Mouse (Mus musculus): Measurements from ENCODE around the gene Ptger2. TPM values are rescaled to one million over a fixed set of nuclear protein-coding genes. Genes with fewer than 3 reads are reported as not detected.

The Ptger2 gene
- polyA plus RNA-seq, 1 experiment from 2014 or later: 0.91 TPM

DNA sequence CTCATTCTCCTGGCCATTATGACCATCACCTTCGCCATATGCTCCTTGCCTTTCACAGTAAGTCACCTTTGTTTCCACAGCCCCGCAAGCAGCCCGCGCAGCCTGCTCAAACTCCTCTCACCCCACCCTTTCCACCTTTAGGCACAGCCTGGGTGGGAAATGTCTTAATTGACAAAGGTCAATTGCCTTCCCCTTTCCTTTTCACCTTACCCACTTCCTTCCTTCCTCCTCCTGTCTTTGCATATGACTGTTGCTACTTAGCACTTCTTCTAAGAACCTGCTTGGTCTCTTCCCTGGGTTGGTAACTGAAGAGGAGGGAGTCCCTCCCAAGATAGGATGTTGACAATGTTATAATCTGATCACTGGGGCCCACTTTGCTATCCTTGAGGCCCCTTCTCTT is 1.8 kb downstream of the Ptger2 start:
- H3K9me3 ChIP-seq (ENCODE audit: low read length): no peaks in the 10 kb centered on the region
- ATAC-seq (ENCODE audit: low FRiP score, low TSS enrichment): no peak
- peak overlapping the region; percentile 51; the same call in 1 of the 2 replicates for H3K9ac ChIP-seq (replicated peaks; ENCODE audit: low read length)
- H3K4me3 ChIP-seq (ENCODE audit: low read length): peak overlapping the region; percentile 52
- no peak overlapping the region for H3K27ac ChIP-seq (ENCODE audit: low read length)
- WGBS: 46% methylated on average over 4 of the region's 4 CpGs
- H3K36me3 ChIP-seq (ENCODE audit: insufficient read depth, low read length): no peaks in the 10 kb centered on the region
- H3K27me3 ChIP-seq (ENCODE audit: insufficient read depth, low read length): peaks cover 17% of the 10 kb centered on the region
- peaks cover 12% of the 10 kb centered on the region; the same call in 1 of the 2 replicates for H3K4me1 ChIP-seq (ENCODE audit: insufficient read depth, low read length)
- peak overlapping the region; percentile 86 for H3K4me2 ChIP-seq (replicated peaks; ENCODE audit: low read depth, low read length)

- Histone ChIP-seq H3K9me3 (ENCODE audit: low read length) (no peaks in the 10 kb centered on the region), H3K4me2 (replicated peaks; ENCODE audit: low read depth, low read length) (no peak overlapping the region), H3K27ac (ENCODE audit: low read length) (no peak overlapping the region), H3K4me1 (ENCODE audit: insufficient read depth, low read length) (peaks cover 3% of the 10 kb centered on the region; the same call in 1 of the 2 replicates), H3K36me3 (ENCODE audit: insufficient read depth, low read length) (no peaks in the 10 kb centered on the region), H3K9ac (replicated peaks; ENCODE audit: low read length) (no peak overlapping the region), H3K27me3 (ENCODE audit: insufficient read depth, low read length) (peaks cover 9% of the 10 kb centered on the region), H3K4me3 (ENCODE audit: low read length) (no peak overlapping the region)
- no peak for ATAC-seq (ENCODE audit: low FRiP score, low TSS enrichment)
Measured at GRCm38 (mm10) chr14:44994337-44994736, 6.3 kb downstream of the Ptger2 start.

GRCm38 (mm10) chr14:45000086-45000769 is 12.2 kb downstream of the Ptger2 start:
- Histone ChIP-seq H3K9me3 (ENCODE audit: low read length) (no peaks in the 10 kb centered on the region), H3K27me3 (ENCODE audit: insufficient read depth, low read length) (no peaks in the 10 kb centered on the region), H3K27ac (ENCODE audit: low read length) (no peak overlapping the region), H3K9ac (replicated peaks; ENCODE audit: low read length) (no peak overlapping the region), H3K4me1 (ENCODE audit: insufficient read depth, low read length) (no peaks in the 10 kb centered on the region), H3K36me3 (ENCODE audit: insufficient read depth, low read length) (no peaks in the 10 kb centered on the region), H3K4me3 (ENCODE audit: low read length) (no peak overlapping the region), H3K4me2 (replicated peaks; ENCODE audit: low read depth, low read length) (no peak overlapping the region)
- 92% methylated on average over 3 of the region's 3 CpGs for WGBS
- no peak for ATAC-seq (ENCODE audit: low FRiP score, low TSS enrichment)

- 87% methylated on average over 4 of the region's 4 CpGs for WGBS
- Histone ChIP-seq H3K27ac (ENCODE audit: low read length) (no peak overlapping the region), H3K27me3 (ENCODE audit: insufficient read depth, low read length) (no peaks in the 10 kb centered on the region), H3K4me2 (replicated peaks; ENCODE audit: low read depth, low read length) (no peak overlapping the region), H3K9me3 (ENCODE audit: low read length) (no peaks in the 10 kb centered on the region), H3K36me3 (ENCODE audit: insufficient read depth, low read length) (no peaks in the 10 kb centered on the region), H3K9ac (replicated peaks; ENCODE audit: low read length) (no peak overlapping the region), H3K4me1 (ENCODE audit: insufficient read depth, low read length) (no peaks in the 10 kb centered on the region), H3K4me3 (ENCODE audit: low read length) (no peak overlapping the region)
- ATAC-seq (ENCODE audit: low FRiP score, low TSS enrichment): no peak
Measured at GRCm38 (mm10) chr14:45005698-45006283, 17.8 kb downstream of the Ptger2 start.

- H3K9ac ChIP-seq (replicated peaks; ENCODE audit: low read length): no peak overlapping the region
- H3K4me1 ChIP-seq (ENCODE audit: insufficient read depth, low read length): no peaks in the 10 kb centered on the region
- H3K27me3 ChIP-seq (ENCODE audit: insufficient read depth, low read length): no peaks in the 10 kb centered on the region
- no peaks in the 10 kb centered on the region for H3K9me3 ChIP-seq (ENCODE audit: low read length)
- no peak overlapping the region for H3K27ac ChIP-seq (ENCODE audit: low read length)
- 78% methylated on average over 1 of the region's 1 CpGs for WGBS
- no peak for ATAC-seq (ENCODE audit: low FRiP score, low TSS enrichment)
- H3K4me3 ChIP-seq (ENCODE audit: low read length): no peak overlapping the region
- H3K36me3 ChIP-seq (ENCODE audit: insufficient read depth, low read length): no peaks in the 10 kb centered on the region
- no peak overlapping the region for H3K4me2 ChIP-seq (replicated peaks; ENCODE audit: low read depth, low read length)
Measured at GRCm38 (mm10) chr14:45009242-45009641, 21.2 kb downstream of the Ptger2 start.

- H3K27me3 ChIP-seq (ENCODE audit: insufficient read depth, low read length): no peaks in the 10 kb centered on the region
- H3K4me1 ChIP-seq (ENCODE audit: insufficient read depth, low read length): no peaks in the 10 kb centered on the region
- 88% methylated on average over 2 of the region's 2 CpGs for WGBS
- no peak overlapping the region for H3K4me3 ChIP-seq (ENCODE audit: low read length)
- H3K4me2 ChIP-seq (replicated peaks; ENCODE audit: low read depth, low read length): no peak overlapping the region
- H3K27ac ChIP-seq (ENCODE audit: low read length): no peak overlapping the region
- H3K36me3 ChIP-seq (ENCODE audit: insufficient read depth, low read length): no peaks in the 10 kb centered on the region
- no peak for ATAC-seq (ENCODE audit: low FRiP score, low TSS enrichment)
- H3K9ac ChIP-seq (replicated peaks; ENCODE audit: low read length): no peak overlapping the region
- no peaks in the 10 kb centered on the region for H3K9me3 ChIP-seq (ENCODE audit: low read length)
Measured at GRCm38 (mm10) chr14:45011260-45011659, 23.3 kb downstream of the Ptger2 start.

- Histone ChIP-seq H3K4me2 (replicated peaks; ENCODE audit: low read depth, low read length) (no peak overlapping the region), H3K9me3 (ENCODE audit: low read length) (no peaks in the 10 kb centered on the region), H3K27me3 (ENCODE audit: insufficient read depth, low read length) (no peaks in the 10 kb centered on the region), H3K4me1 (ENCODE audit: insufficient read depth, low read length) (no peaks in the 10 kb centered on the region), H3K27ac (ENCODE audit: low read length) (no peak overlapping the region), H3K36me3 (ENCODE audit: insufficient read depth, low read length) (no peaks in the 10 kb centered on the region), H3K9ac (replicated peaks; ENCODE audit: low read length) (no peak overlapping the region), H3K4me3 (ENCODE audit: low read length) (no peak overlapping the region)
- no peak for ATAC-seq (ENCODE audit: low FRiP score, low TSS enrichment)
- whole genome bisulfite sequencing: 94% methylated on average over 6 of the region's 6 CpGs
Measured at GRCm38 (mm10) chr14:45011671-45012070, 23.7 kb downstream of the Ptger2 start.

DNA sequence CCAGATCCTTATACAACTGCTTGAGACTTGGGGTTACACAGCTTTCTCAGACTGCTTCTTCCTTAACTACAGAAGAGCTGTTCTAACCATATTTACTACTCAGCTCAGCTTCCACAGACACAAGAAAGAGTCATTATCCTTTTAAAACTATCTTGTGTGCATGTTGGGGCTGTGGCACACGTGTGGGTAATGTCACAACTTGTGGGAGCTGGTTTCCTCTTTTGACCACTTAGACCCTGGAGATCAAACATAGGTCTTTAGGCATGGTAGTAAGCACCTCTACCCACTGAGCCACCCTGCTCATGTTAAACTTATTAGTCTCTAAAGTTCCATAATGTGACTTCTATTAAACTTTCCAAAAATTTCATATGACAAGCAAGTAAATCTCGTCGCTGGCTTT is 33.6 kb downstream of the Ptger2 start:
- H3K27me3 ChIP-seq (ENCODE audit: insufficient read depth, low read length): no peaks in the 10 kb centered on the region
- no peaks in the 10 kb centered on the region for H3K4me1 ChIP-seq (ENCODE audit: insufficient read depth, low read length)
- H3K4me2 ChIP-seq (replicated peaks; ENCODE audit: low read depth, low read length): no peak overlapping the region
- H3K9me3 ChIP-seq (ENCODE audit: low read length): no peaks in the 10 kb centered on the region
- no peak overlapping the region for H3K9ac ChIP-seq (replicated peaks; ENCODE audit: low read length)
- 79% methylated on average over 3 of the region's 3 CpGs for WGBS
- H3K36me3 ChIP-seq (ENCODE audit: insufficient read depth, low read length): no peaks in the 10 kb centered on the region
- H3K27ac ChIP-seq (ENCODE audit: low read length): no peak overlapping the region
- H3K4me3 ChIP-seq (ENCODE audit: low read length): no peak overlapping the region
- no peak for ATAC-seq (ENCODE audit: low FRiP score, low TSS enrichment)

- Histone ChIP-seq H3K4me3 (ENCODE audit: low read length) (no peak overlapping the region), H3K36me3 (ENCODE audit: insufficient read depth, low read length) (no peaks in the 10 kb centered on the region), H3K9ac (replicated peaks; ENCODE audit: low read length) (no peak overlapping the region), H3K4me2 (replicated peaks; ENCODE audit: low read depth, low read length) (no peak overlapping the region), H3K27me3 (ENCODE audit: insufficient read depth, low read length) (no peaks in the 10 kb centered on the region), H3K27ac (ENCODE audit: low read length) (no peak overlapping the region), H3K9me3 (ENCODE audit: low read length) (no peaks in the 10 kb centered on the region), H3K4me1 (ENCODE audit: insufficient read depth, low read length) (no peaks in the 10 kb centered on the region)
- 90% methylated on average over 3 of the region's 3 CpGs for WGBS
- no peak for ATAC-seq (ENCODE audit: low FRiP score, low TSS enrichment)
Measured at GRCm38 (mm10) chr14:45034293-45034692, 46.3 kb downstream of the Ptger2 start.

- no peaks in the 10 kb centered on the region for H3K27me3 ChIP-seq (ENCODE audit: insufficient read depth, low read length)
- no peaks in the 10 kb centered on the region for H3K4me1 ChIP-seq (ENCODE audit: insufficient read depth, low read length)
- 93% methylated on average over 1 of the region's 1 CpGs for WGBS
- no peak overlapping the region for H3K4me3 ChIP-seq (ENCODE audit: low read length)
- no peak overlapping the region for H3K27ac ChIP-seq (ENCODE audit: low read length)
- H3K4me2 ChIP-seq (replicated peaks; ENCODE audit: low read depth, low read length): no peak overlapping the region
- H3K9ac ChIP-seq (replicated peaks; ENCODE audit: low read length): no peak overlapping the region
- no peaks in the 10 kb centered on the region for H3K36me3 ChIP-seq (ENCODE audit: insufficient read depth, low read length)
- no peak for ATAC-seq (ENCODE audit: low FRiP score, low TSS enrichment)
- H3K9me3 ChIP-seq (ENCODE audit: low read length): no peaks in the 10 kb centered on the region
Measured at GRCm38 (mm10) chr14:45036579-45036978, 48.6 kb downstream of the Ptger2 start.

Data from kidney, embryonic 16.5 days (tissue).